Mouse (Mus musculus) erythroblast, embryonic 14.5 days (primary cell): ENCODE results near the gene Scd2.

Source experiments
- GATA1 ChIP-seq: IDR thresholded peaks from 2 replicates; pipeline ENCODE4 v1.6.1; 2012; ENCODE audit warnings: low read length, inconsistent platforms, mixed read lengths
- TAL1 ChIP-seq: IDR thresholded peaks from 3 replicates; pipeline ENCODE4 v1.6.1; 2012; ENCODE audit warnings: low read length, inconsistent platforms, mixed read lengths

- no peak for TF ChIP-seq GATA1
- TF ChIP-seq TAL1: no peak
Observed at GRCm38 (mm10) chr19:44314327-44314759, 20.9 kb downstream of the Scd2 start.
